Mouse (Mus musculus) lung, adult 2 months (tissue): ENCODE results near the gene Atp6v1g3.

Experiments
- CTCF ChIP-seq: fragments of 200-500 bp; IDR thresholded peaks from 2 replicates; pipeline ENCODE4 v1.5.1; 2011; ENCODE audit warnings: mild to moderate bottlenecking, low read length, control low read depth; ENCODE audit not compliant: insufficient read depth
- POLR2A ChIP-seq: fragments of 200-500 bp; IDR thresholded peaks from 2 replicates; pipeline ENCODE4 v1.6.1; 2011; ENCODE audit warnings: low read depth, mild to moderate bottlenecking, control low read depth, low read length, borderline replicate concordance; ENCODE audit errors: extremely low read depth

DNA sequence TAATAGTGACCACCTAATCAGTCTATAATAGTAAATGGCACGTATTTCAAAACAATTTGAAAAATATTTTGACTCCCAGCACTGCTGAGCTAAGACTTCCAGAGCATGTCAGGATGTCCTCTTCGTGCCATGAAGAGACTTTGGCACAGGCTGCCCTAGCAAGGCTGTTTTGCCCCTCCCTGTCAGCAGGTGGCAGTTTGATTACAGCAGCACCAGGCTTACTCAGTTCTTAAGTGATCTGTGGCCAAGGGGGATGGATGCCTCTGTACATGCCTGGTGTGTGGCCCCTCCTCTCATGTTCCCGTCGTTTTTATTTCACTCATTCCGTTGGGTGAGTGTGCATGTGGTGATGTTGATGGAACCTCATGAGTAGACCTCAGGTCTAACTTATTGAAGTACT lies 2.3 kb downstream of the Atp6v1g3 start:
- TF ChIP-seq CTCF = peak; percentile 50
- no peak for TF ChIP-seq POLR2A
